ENCODE assay signal across 12 mouse cellular contexts in the genomic region with DNA sequence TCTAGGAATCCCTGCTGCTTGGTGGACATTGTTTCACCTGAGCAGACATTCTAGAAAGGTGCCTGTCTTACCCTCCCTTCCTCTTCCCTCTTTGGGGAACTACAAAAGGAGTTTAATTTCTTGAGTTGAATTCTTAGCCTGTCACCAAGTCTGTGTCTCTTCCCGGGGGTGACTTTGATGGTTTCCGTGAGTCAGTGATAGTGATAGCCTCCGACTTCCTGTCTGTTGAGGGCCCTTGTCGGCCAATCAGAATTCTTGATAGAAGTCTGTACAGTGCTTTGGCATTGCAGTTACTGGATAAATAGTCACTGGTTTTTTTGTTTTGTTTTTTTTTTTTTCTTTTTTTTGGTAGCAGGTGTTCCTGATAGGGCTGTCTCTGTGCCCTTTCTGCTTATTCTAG.
DNase-seq lines count a peak whose midpoint lies in the region; ATAC-seq and TF ChIP-seq lines count a peak whose summit lies in the region.
"Had no signal": no experiment of that assay in that cellular context is flagged by ENCODE, and none has a peak within 500 bp of the region (broad histone marks: within the 10 kb centered on the region; RNA-seq: fewer than 3 reads in every experiment).

No protein-coding gene starts in this region.

- no peaks in the 10 kb centered on the region for H3K9me3 ChIP-seq in liver, embryonic 12.5 days (replicated peaks)
- H3K9me3 ChIP-seq in midbrain, embryonic 11.5 days (ENCODE audit: control insufficient read depth, low read length) = no peaks in the 10 kb centered on the region
- H3K9me3 ChIP-seq: embryonic facial prominence, embryonic 13.5 days had no signal

- H3K36me3 ChIP-seq in liver, embryonic 12.5 days = no peaks in the 10 kb centered on the region
- H3K36me3 ChIP-seq in splenic B cell, adult 2 months (ENCODE audit: control insufficient read depth, insufficient read depth, low read length, poor library complexity, severe bottlenecking) = no peaks in the 10 kb centered on the region
- no peaks in the 10 kb centered on the region for H3K36me3 ChIP-seq in midbrain, embryonic 11.5 days (ENCODE audit: control insufficient read depth, insufficient read depth, low read length)

- peak; percentile 58 to 66 for DNase-seq in spleen, postnatal 36 days (ENCODE audit: low spot score in 2 of 2)
- DNase-seq in spleen, postnatal 14 days (ENCODE audit: low spot score in 2 of 2) = no peak
- peak; percentile 69 for DNase-seq in splenic B cell, adult 2 months (ENCODE audit: low read depth, low spot score)
- DNase-seq in lung, postnatal 36 days = no peak
- DNase-seq in cerebellum, postnatal 36 days = no peak
- no peak for DNase-seq in midbrain, embryonic 11.5 days (ENCODE audit: low spot score, missing footprints)
- DNase-seq: kidney, adult 18-20 months; lung, adult 18-20 months had no signal

- H3K27me3 ChIP-seq in liver, embryonic 12.5 days (replicated peaks) = no peaks in the 10 kb centered on the region
- H3K27me3 ChIP-seq in splenic B cell, adult 2 months (ENCODE audit: control insufficient read depth, insufficient read depth, low read length, poor library complexity, severe bottlenecking) = no peaks in the 10 kb centered on the region
- H3K27me3 ChIP-seq in midbrain, embryonic 11.5 days (ENCODE audit: control insufficient read depth, insufficient read depth, low read length) = no peaks in the 10 kb centered on the region
- H3K27me3 ChIP-seq: embryonic facial prominence, embryonic 13.5 days had no signal

- H3K9ac ChIP-seq in liver, embryonic 12.5 days = no peak overlapping the region
- no peak overlapping the region for H3K9ac ChIP-seq in midbrain, embryonic 11.5 days (ENCODE audit: low read length)
- H3K9ac ChIP-seq: embryonic facial prominence, embryonic 13.5 days had no signal

- H3K4me3 ChIP-seq in bone marrow macrophage, adult 2 months (ENCODE audit: insufficient read depth, low read length) = no peak overlapping the region
- no peak overlapping the region for H3K4me3 ChIP-seq in liver, embryonic 12.5 days
- no peak overlapping the region for H3K4me3 ChIP-seq in midbrain, embryonic 11.5 days (ENCODE audit: low read depth, low read length)
- H3K4me3 ChIP-seq: embryonic facial prominence, embryonic 13.5 days; myocyte had no signal

- 11% methylated on average over 4 of the region's 4 CpGs for WGBS in liver, embryonic 12.5 days (ENCODE audit: insufficient replicate concordance)
- 87% methylated on average over 4 of the region's 4 CpGs for WGBS in midbrain, embryonic 11.5 days

- TF ChIP-seq CTCF in bone marrow macrophage, adult 2 months (IDR thresholded peaks at IDR 0.05; ENCODE audit: low read depth, low read length) = no peak

- no peak for TF ChIP-seq POLR2A in bone marrow macrophage, adult 2 months (IDR thresholded peaks at IDR 0.05; ENCODE audit: borderline replicate concordance, low read depth, low read length)

- peak; percentile 52; the same call in 1 of the 2 replicates for ATAC-seq in liver, embryonic 12.5 days
- no peak for ATAC-seq in midbrain, embryonic 11.5 days (ENCODE audit: low FRiP score)

- H3K4me1 ChIP-seq in bone marrow macrophage, adult 2 months (ENCODE audit: control insufficient read depth, insufficient read depth, low read length) = peaks cover 35% of the 10 kb centered on the region
- peaks cover 38% of the 10 kb centered on the region for H3K4me1 ChIP-seq in liver, embryonic 12.5 days
- no peaks in the 10 kb centered on the region for H3K4me1 ChIP-seq in midbrain, embryonic 11.5 days (ENCODE audit: control insufficient read depth, insufficient read depth, low read length)

- H3K4me2 ChIP-seq in liver, embryonic 12.5 days = peak overlapping the region; percentile 50
- H3K4me2 ChIP-seq in midbrain, embryonic 11.5 days = no peak overlapping the region
- H3K4me2 ChIP-seq: embryonic facial prominence, embryonic 13.5 days had no signal

- H3K27ac ChIP-seq in bone marrow macrophage, adult 2 months (ENCODE audit: insufficient read depth, low read depth, low read length) = peak overlapping the region; percentile 15
- peak overlapping the region; percentile 45; the same call in 1 of the 2 replicates for H3K27ac ChIP-seq in liver, embryonic 12.5 days
- no peak overlapping the region for H3K27ac ChIP-seq in midbrain, embryonic 11.5 days (ENCODE audit: low read depth, low read length)
- H3K27ac ChIP-seq: embryonic facial prominence, embryonic 13.5 days had no signal

Comparison
In these comparisons a context has a peak if more than half of its experiments do, and no peak if none do; other contexts are left out.
1. DNase-seq: peak in spleen, postnatal 36 days (2 of 2) and splenic B cell, adult 2 months (single experiment); none in spleen, postnatal 14 days (0 of 2), lung, postnatal 36 days (single experiment), cerebellum, postnatal 36 days (0 of 2) and midbrain, embryonic 11.5 days (single experiment).